Mouse (Mus musculus): Measurements from ENCODE around the gene Sacm1l. TPM values are rescaled to one million over a fixed set of nuclear protein-coding genes. Genes with fewer than 3 reads are reported as not detected.

The Sacm1l gene
- polyA plus RNA-seq, 2 experiments = 9.9 to 25.8 TPM

GRCm38 (mm10) chr9:123631666-123632065 is 102.1 kb downstream of the Sacm1l start:
- Histone ChIP-seq H3K4me1 (replicated peaks; ENCODE audit: control insufficient read depth in 2 of 2, insufficient read depth in 2 of 2, low read length in 1 of 2) (no peaks in the 10 kb centered on the region), H3K9ac (replicated peaks) (no peak overlapping the region), H3K4me2 (ENCODE audit: low read depth) (no peak overlapping the region), H3K27ac (no peak overlapping the region), H3K4me3 (ENCODE audit: insufficient read depth in 1 of 2, low read depth in 2 of 2, low read length in 2 of 2) (no peak overlapping the region), H3K9me3 (ENCODE audit: control insufficient read depth, low read length) (no peaks in the 10 kb centered on the region), H3K36me3 (replicated peaks; ENCODE audit: control insufficient read depth, insufficient read depth, low read depth) (no peaks in the 10 kb centered on the region), H3K27me3 (ENCODE audit: control insufficient read depth, insufficient read depth, low read length) (no peaks in the 10 kb centered on the region)
- TF ChIP-seq EP300 (IDR thresholded peaks at IDR 0.05; ENCODE audit: low read depth) = no peak
- no peak for TF ChIP-seq CTCF (IDR thresholded peaks at IDR 0.05; ENCODE audit: low read depth)
- DNase-seq (ENCODE audit: low read depth in 3 of 3, low spot score in 3 of 3) = no peak
- no peak for ATAC-seq (ENCODE audit: insufficient read depth)
- 65% methylated on average over 3 of the region's 3 CpGs for WGBS (ENCODE audit: insufficient replicate concordance)

- TF ChIP-seq EP300 (IDR thresholded peaks at IDR 0.05; ENCODE audit: low read depth) (no peak), CTCF (IDR thresholded peaks at IDR 0.05; ENCODE audit: low read depth) (no peak)
- H3K27ac ChIP-seq = no peak within 1 kb of the TSS
- no peaks in the 10 kb centered on the region for H3K36me3 ChIP-seq (replicated peaks; ENCODE audit: control insufficient read depth, insufficient read depth, low read depth)
- ATAC-seq (ENCODE audit: insufficient read depth) = no peak
- H3K27me3 ChIP-seq (ENCODE audit: control insufficient read depth, insufficient read depth, low read length) = no peaks in the 10 kb centered on the region
- no peaks in the 10 kb centered on the region for H3K9me3 ChIP-seq (ENCODE audit: control insufficient read depth, low read length)
- no peak within 1 kb of the TSS for H3K9ac ChIP-seq (replicated peaks)
- H3K4me2 ChIP-seq (ENCODE audit: low read depth) = no peak within 1 kb of the TSS
- WGBS (ENCODE audit: insufficient replicate concordance) = 70% methylated on average over 6 of the region's 6 CpGs
- H3K4me3 ChIP-seq (ENCODE audit: insufficient read depth in 1 of 2, low read depth in 2 of 2, low read length in 2 of 2) = no peak within 1 kb of the TSS
- no peak for DNase-seq (ENCODE audit: low read depth in 3 of 3, low spot score in 3 of 3)
- H3K4me1 ChIP-seq (replicated peaks; ENCODE audit: control insufficient read depth in 2 of 2, insufficient read depth in 2 of 2, low read length in 1 of 2) = no peaks in the 10 kb centered on the region
These were observed 102.7 kb downstream of the Sacm1l start, which contains the start of gene Slc6a20b for GRCm38 (mm10) chr9:123632281-123632680. TSS of gene Slc6a20b (minus strand) at chr9:123632565.

GRCm38 (mm10) chr9:123632993-123633392 is 103.4 kb downstream of the Sacm1l start:
- H3K4me3 ChIP-seq (ENCODE audit: insufficient read depth in 1 of 2, low read depth in 2 of 2, low read length in 2 of 2) = no peak overlapping the region
- 71% methylated on average over 3 of the region's 3 CpGs for WGBS (ENCODE audit: insufficient replicate concordance)
- TF ChIP-seq EP300 (IDR thresholded peaks at IDR 0.05; ENCODE audit: low read depth) (no peak), CTCF (IDR thresholded peaks at IDR 0.05; ENCODE audit: low read depth) (no peak)
- no peaks in the 10 kb centered on the region for H3K9me3 ChIP-seq (ENCODE audit: control insufficient read depth, low read length)
- H3K4me2 ChIP-seq (ENCODE audit: low read depth) = no peak overlapping the region
- H3K27me3 ChIP-seq (ENCODE audit: control insufficient read depth, insufficient read depth, low read length) = no peaks in the 10 kb centered on the region
- H3K9ac ChIP-seq (replicated peaks) = no peak overlapping the region
- H3K36me3 ChIP-seq (replicated peaks; ENCODE audit: control insufficient read depth, insufficient read depth, low read depth) = no peaks in the 10 kb centered on the region
- DNase-seq (ENCODE audit: low read depth in 3 of 3, low spot score in 3 of 3) (no peak), ATAC-seq (ENCODE audit: insufficient read depth) (no peak)
- H3K27ac ChIP-seq = no peak overlapping the region
- no peaks in the 10 kb centered on the region for H3K4me1 ChIP-seq (replicated peaks; ENCODE audit: control insufficient read depth in 2 of 2, insufficient read depth in 2 of 2, low read length in 1 of 2)

- H3K4me3 ChIP-seq (ENCODE audit: insufficient read depth in 1 of 2, low read depth in 2 of 2, low read length in 2 of 2) = no peak overlapping the region
- ATAC-seq (ENCODE audit: insufficient read depth) (no peak), DNase-seq (ENCODE audit: low read depth in 3 of 3, low spot score in 3 of 3) (no peak)
- H3K27ac ChIP-seq = no peak overlapping the region
- no peak overlapping the region for H3K9ac ChIP-seq (replicated peaks)
- H3K9me3 ChIP-seq (ENCODE audit: control insufficient read depth, low read length) = no peaks in the 10 kb centered on the region
- no peaks in the 10 kb centered on the region for H3K27me3 ChIP-seq (ENCODE audit: control insufficient read depth, insufficient read depth, low read length)
- H3K4me2 ChIP-seq (ENCODE audit: low read depth) = no peak overlapping the region
- TF ChIP-seq EP300 (IDR thresholded peaks at IDR 0.05; ENCODE audit: low read depth) (no peak), CTCF (IDR thresholded peaks at IDR 0.05; ENCODE audit: low read depth) (no peak)
- WGBS (ENCODE audit: insufficient replicate concordance) = 56% methylated on average over 5 of the region's 5 CpGs
- H3K36me3 ChIP-seq (replicated peaks; ENCODE audit: control insufficient read depth, insufficient read depth, low read depth) = no peaks in the 10 kb centered on the region
- no peaks in the 10 kb centered on the region for H3K4me1 ChIP-seq (replicated peaks; ENCODE audit: control insufficient read depth in 2 of 2, insufficient read depth in 2 of 2, low read length in 1 of 2)
These were observed 107.2 kb downstream of the Sacm1l start for GRCm38 (mm10) chr9:123636771-123637170.

GRCm38 (mm10) chr9:123638231-123638630 is 108.7 kb downstream of the Sacm1l start:
- H3K27ac ChIP-seq = no peak overlapping the region
- ATAC-seq (ENCODE audit: insufficient read depth) (no peak), DNase-seq (ENCODE audit: low read depth in 3 of 3, low spot score in 3 of 3) (no peak)
- no peaks in the 10 kb centered on the region for H3K36me3 ChIP-seq (replicated peaks; ENCODE audit: control insufficient read depth, insufficient read depth, low read depth)
- no peak overlapping the region for H3K4me3 ChIP-seq (ENCODE audit: insufficient read depth in 1 of 2, low read depth in 2 of 2, low read length in 2 of 2)
- no peaks in the 10 kb centered on the region for H3K9me3 ChIP-seq (ENCODE audit: control insufficient read depth, low read length)
- H3K4me2 ChIP-seq (ENCODE audit: low read depth) = no peak overlapping the region
- H3K9ac ChIP-seq (replicated peaks) = no peak overlapping the region
- TF ChIP-seq CTCF (IDR thresholded peaks at IDR 0.05; ENCODE audit: low read depth) (no peak), EP300 (IDR thresholded peaks at IDR 0.05; ENCODE audit: low read depth) (no peak)
- H3K4me1 ChIP-seq (replicated peaks; ENCODE audit: control insufficient read depth in 2 of 2, insufficient read depth in 2 of 2, low read length in 1 of 2) = no peaks in the 10 kb centered on the region
- H3K27me3 ChIP-seq (ENCODE audit: control insufficient read depth, insufficient read depth, low read length) = no peaks in the 10 kb centered on the region
